8 mouse cellular contexts compared by ENCODE assay signal in the genomic region with DNA sequence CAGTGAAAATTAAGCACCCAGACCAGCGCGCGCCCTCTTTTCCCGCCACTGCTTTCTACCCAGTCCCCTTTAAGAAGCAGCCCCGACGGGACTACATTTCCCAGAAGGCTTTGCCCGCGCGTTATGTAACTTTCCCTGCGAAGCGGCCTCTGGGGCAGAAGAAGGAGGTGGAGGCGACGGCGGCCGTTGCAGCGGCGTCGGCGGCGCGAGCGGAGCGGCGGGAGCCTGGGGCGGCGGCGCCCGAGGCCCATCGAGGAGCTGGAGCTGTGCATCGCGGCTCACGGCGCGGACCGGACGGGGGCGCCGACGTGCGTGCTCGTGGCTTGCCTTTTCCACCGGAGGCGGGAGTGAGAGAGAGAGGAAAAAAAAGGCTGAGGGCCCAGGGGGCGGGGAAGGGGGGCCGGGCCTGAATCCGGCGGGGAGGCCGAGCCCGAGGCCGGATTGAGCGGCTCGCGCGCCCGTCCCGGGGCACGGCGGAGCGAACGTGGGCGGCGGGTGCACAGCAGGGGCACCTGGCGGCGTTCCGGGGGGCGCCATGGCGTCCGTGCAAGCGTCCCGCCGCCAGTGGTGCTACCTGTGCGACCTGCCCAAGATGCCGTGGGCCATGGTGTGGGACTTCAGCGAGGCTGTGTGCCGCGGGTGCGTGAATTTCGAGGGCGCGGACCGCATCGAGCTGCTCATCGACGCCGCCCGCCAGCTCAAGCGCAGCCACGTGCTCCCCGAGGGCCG. TPM values are rescaled to one million over a fixed set of nuclear protein-coding genes. Genes with fewer than 3 reads are reported as not detected.
DNase-seq lines count a peak whose midpoint lies in the region; ATAC-seq lines count a peak whose summit lies in the region.

A gene (plus strand): TSS at position 143 of the 729 bp plus-strand sequence.

- peak within 1 kb of the TSS; percentile 92 for H3K4me3 ChIP-seq in forebrain, embryonic 14.5 days (ENCODE audit: low read depth, low read length)
- peak within 1 kb of the TSS; percentile 84 for H3K4me3 ChIP-seq in neural tube, embryonic 15.5 days (replicated peaks)

- H3K9ac ChIP-seq in forebrain, embryonic 14.5 days (ENCODE audit: low read length): peak within 1 kb of the TSS; percentile 93
- H3K9ac ChIP-seq in neural tube, embryonic 15.5 days (replicated peaks): peak within 1 kb of the TSS; percentile 87

- peak; percentile 90 for DNase-seq in ES-CJ7 (ENCODE audit: low read depth, low spot score)
- DNase-seq in cerebellum, adult 11 months: peak; percentile 94
- peak; percentile 98 for DNase-seq in forebrain, embryonic 14.5 days (ENCODE audit: low spot score)
- DNase-seq in heart, postnatal 14 days: peak; percentile 92 to 94
- DNase-seq in layer of hippocampus, adult 11-12 months (ENCODE audit: low spot score): peak; percentile 94
- peak; percentile 96 for DNase-seq in lung, adult 18-20 months
- peak; percentile 92 for DNase-seq in testis, postnatal 14 days (ENCODE audit: low spot score)

- peaks cover 14% of the 10 kb centered on the region for H3K4me1 ChIP-seq in forebrain, embryonic 14.5 days (ENCODE audit: control insufficient read depth, insufficient read depth, low read length)
- peaks cover 71% of the 10 kb centered on the region for H3K4me1 ChIP-seq in neural tube, embryonic 15.5 days

- under 1% methylated on average over 83 of the region's 90 CpGs for WGBS in forebrain, embryonic 14.5 days
- WGBS in neural tube, embryonic 15.5 days: under 1% methylated on average over 86 of the region's 90 CpGs

- no peaks in the 10 kb centered on the region for H3K9me3 ChIP-seq in forebrain, embryonic 14.5 days (replicated peaks; ENCODE audit: control insufficient read depth, low read length)
- H3K9me3 ChIP-seq in neural tube, embryonic 15.5 days (replicated peaks): no peaks in the 10 kb centered on the region

- H3K4me2 ChIP-seq in forebrain, embryonic 14.5 days (ENCODE audit: low read length): peak within 1 kb of the TSS; percentile 99
- H3K4me2 ChIP-seq in neural tube, embryonic 15.5 days: peak within 1 kb of the TSS; percentile 98

- H3K27ac ChIP-seq in forebrain, embryonic 14.5 days (ENCODE audit: low read depth, low read length): peak within 1 kb of the TSS; percentile 90
- H3K27ac ChIP-seq in neural tube, embryonic 15.5 days (replicated peaks): peak within 1 kb of the TSS; percentile 94

- peaks cover 30% of the 10 kb centered on the region for H3K36me3 ChIP-seq in forebrain, embryonic 14.5 days (ENCODE audit: control insufficient read depth, insufficient read depth, low read length)
- H3K36me3 ChIP-seq in neural tube, embryonic 15.5 days: peaks cover 20% of the 10 kb centered on the region

- H3K27me3 ChIP-seq in forebrain, embryonic 14.5 days (replicated peaks; ENCODE audit: control insufficient read depth, insufficient read depth, low read length): no peaks in the 10 kb centered on the region
- no peaks in the 10 kb centered on the region for H3K27me3 ChIP-seq in neural tube, embryonic 15.5 days (replicated peaks)

- intact Hi-C loops in heart, postnatal 14 days (cut with DNase I): no loop called here

- peak; percentile 80 for ATAC-seq in forebrain, embryonic 14.5 days
- ATAC-seq in neural tube, embryonic 15.5 days (ENCODE audit: low FRiP score): peak; percentile 61

RNA-seq across cellular contexts. Expression of the gene that starts here (rescaled TPM):
- polyA plus RNA-seq in forebrain, embryonic 14.5 days (2014; fragmentation: Nextera tagmentation; extraction: Ambion mirVana): 25.9 and 33.3 TPM in 2 replicates
- 10 to 100 TPM; 24.2 to 24.4 TPM for total RNA-seq in heart, postnatal 14 days (2021)
- 28.4 and 28.6 TPM in 2 replicates for polyA plus RNA-seq in neural tube, embryonic 15.5 days (2015; fragmentation: Nextera tagmentation; extraction: Ambion mirVana)

Comparison
In these comparisons a context has a peak if more than half of its experiments do, and no peak if none do; other contexts are left out.
1. Peak in every context shown above with its lines: DNase-seq, ATAC-seq, H3K4me3 ChIP-seq and H3K27ac ChIP-seq.